Mouse (Mus musculus) MEL-GATA-1-ER (cell line): ENCODE measurements around the gene Rasip1.

Source experiments
- DNase-seq: peaks from one replicate; pipeline ENCODE4 v3.0.0-alpha.2; 2012; ENCODE audit warnings: low read depth; ENCODE audit errors: extremely low read depth

The Rasip1 gene

DNA sequence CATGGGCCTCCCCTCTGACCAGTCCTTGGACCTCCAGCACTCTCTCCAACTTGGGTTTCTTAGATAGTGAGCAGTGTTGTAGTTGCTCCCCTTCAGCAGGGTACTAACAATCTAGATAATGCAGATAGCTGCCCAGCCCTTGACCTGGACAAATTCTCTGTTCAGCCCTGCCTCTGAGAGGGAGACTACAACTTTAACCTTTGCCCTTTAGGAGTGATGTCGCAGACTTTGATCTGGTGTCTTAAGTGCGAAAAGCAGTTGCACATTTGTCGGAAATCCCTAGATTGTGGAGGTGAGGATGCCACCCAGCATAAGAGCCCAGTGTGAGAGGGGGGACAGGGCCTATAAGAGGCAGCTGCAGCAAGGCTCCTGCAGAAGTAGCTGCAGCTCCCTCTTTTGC lies 2.6 kb upstream of the Rasip1 start:
- DNase-seq, result no peak

DNA sequence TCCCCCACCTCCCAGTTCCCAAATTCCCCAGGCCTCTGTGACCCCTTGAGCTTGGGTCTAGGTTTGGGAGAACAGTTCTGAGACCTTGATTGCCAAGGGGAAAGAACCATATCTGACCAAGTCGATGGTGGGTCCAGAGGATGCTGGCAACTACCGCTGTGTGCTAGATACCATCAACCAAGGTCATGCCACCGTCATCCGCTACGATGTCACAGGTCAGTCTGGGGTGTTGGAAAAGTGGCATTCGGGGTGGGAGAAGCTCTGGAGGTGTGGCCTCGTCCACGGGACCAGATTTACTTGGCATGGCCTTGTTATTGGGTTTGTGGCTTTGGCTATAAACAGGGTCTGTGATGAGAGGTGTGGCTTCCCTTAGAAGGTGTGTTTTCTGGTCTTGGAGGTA lies 1.8 kb upstream of the Rasip1 start:
- no peak for DNase-seq

DNA sequence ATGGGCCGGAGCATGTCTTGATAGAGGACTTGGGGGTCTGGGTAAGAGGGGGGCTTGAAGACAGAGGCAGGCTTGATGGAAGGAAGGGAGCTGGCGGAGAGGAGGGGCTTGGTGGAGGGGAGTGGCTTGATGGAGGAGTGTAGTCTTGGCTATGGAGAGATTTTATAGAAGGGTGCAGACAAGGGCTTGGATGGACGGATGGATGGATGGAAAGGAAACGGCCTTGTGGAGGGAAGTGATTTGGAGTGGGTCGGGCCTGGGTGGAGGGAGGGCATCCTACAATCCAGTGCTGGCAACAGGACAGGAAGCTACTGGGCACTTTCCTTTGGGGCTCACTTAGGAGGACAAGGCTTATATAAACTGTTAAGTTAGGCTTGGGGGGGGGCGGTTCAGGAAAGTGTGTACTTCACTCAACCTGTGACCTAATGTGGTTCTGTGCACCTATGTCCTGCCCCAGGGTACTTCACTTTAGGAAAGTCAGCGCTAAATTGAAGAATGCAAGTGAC lies 664 bp upstream of the Rasip1 start:
- no peak for DNase-seq

DNA sequence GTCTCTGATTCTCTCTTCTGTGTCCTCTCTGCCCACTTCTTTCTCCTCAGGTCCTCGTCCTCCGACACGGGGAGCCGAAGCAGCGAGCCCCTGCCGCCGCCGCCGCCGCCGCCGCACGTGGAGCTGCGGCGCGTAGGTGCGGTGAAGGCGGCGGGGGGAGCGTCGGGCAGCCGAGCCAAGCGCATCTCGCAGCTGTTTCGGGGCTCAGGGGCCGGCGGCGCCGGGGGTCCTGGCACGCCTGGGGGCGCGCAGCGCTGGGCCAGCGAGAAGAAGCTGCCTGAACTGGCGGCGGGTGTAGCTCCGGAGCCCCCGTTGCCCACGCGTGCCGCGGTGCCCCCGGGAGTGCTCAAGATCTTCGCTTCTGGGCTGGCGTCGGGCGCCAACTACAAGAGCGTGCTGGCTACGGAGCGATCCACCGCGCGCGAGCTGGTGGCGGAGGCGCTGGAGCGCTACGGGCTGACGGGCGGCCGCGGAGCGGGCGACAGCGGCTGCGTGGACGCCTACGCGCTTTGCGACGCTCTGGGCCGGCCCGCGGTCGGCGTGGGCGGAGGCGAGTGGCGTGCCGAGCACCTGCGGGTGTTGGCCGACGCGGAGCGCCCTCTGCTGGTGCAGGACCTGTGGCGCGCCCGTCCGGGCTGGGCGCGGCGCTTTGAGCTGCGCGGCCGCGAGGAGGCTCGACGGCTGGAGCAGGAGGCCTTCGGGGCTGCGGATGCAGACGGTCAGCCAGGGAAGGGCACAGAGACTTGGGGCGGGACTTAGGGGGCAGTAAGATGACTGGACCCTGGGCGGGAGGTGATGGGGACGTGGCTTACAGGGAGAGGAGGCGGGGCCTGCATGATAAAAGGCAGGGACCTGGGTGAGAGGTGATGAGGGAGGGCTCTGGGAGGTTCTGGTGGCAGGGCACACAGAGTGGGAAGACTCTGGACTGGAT lies 1.3 kb downstream of the Rasip1 start:
- no peak for DNase-seq

DNA sequence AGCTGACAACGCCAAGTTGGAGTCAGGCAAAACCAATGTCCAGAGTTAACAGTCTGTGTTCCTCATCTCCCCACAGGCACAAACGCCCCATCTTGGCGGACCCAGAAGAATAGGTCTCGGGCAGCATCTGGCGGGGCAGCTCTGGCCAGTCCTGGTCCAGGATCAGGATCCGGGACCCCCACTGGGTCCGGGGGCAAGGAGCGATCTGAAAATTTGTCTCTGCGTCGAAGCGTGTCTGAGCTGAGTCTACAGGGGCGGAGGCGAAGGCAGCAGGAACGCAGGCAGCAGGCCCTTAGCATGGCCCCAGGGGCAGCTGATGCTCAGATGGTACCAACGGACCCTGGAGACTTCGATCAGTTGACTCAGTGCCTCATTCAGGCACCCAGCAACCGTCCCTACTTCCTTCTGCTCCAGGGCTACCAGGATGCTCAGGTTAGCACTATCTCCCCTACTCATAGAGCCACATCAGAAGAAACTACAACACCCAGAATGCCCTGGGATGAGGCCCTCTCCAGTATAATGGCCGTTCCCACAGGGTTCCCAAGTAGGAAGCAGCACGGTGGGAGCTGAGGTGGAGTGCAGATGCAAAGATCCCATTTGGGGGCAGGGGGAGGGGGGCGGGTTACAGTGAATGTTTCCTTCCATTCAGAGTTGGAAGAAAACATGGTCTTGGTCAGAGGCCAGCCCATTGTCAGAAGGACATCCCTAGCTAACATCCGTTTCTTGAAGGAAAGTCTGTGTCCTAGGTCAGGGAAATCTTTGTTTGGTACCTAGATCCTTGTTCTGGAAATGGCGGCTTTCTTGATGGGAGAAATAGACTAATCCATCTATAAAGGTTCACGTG lies 3.0 kb downstream of the Rasip1 start:
- no peak for DNase-seq

DNA sequence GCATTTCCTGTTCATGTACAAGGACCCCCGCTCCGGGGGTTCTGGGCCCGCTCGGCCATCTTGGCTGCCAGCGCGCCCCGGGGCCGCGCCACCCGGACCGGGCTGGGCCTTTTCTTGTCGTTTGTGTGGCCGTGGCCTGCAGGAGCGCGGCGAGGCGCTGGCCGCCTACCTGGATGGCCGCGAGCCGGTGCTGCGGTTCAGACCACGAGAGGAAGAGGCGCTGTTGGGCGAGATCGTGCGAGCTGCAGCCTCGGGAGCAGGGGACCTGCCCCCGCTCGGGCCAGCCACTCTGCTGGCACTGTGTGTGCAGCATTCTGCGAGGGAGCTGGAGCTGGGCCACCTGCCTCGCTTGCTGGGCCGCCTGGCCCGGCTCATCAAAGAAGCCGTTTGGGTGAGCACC lies 5.2 kb downstream of the Rasip1 start:
- DNase-seq, result no peak

DNA sequence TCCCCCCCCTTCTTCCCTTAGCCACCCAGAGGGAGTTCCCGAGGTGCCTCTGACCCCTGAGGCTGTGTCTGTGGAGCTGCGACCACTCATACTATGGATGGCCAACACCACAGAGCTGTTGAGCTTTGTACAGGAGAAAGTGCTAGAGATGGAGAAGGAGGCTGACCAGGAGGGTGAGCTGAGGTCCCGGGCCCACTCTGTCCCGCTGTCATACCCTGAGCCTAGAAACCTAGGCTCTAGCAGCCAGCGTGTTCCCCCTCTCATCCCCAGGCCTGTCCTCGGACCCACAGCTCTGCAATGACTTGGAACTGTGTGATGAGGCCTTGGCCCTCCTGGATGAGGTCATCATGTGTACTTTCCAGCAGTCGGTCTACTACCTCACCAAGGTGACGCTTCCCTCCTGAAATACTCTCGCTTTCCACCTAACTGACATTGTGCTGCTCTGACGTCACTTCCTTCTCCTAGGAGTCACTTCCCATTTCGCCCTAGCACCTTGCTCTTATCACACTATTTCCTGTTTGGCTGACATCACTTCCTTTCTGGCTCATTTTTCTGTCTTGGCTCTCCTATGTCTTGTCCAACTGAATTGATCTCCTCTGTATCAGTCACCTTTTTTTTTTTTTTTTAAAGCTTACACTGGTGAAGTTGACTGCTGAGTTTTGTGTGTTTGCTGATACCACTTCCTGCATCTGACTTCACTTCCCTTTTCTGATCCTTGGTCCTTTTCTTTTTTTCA lies 7.8 kb downstream of the Rasip1 start:
- DNase-seq, result peak; percentile 75

DNA sequence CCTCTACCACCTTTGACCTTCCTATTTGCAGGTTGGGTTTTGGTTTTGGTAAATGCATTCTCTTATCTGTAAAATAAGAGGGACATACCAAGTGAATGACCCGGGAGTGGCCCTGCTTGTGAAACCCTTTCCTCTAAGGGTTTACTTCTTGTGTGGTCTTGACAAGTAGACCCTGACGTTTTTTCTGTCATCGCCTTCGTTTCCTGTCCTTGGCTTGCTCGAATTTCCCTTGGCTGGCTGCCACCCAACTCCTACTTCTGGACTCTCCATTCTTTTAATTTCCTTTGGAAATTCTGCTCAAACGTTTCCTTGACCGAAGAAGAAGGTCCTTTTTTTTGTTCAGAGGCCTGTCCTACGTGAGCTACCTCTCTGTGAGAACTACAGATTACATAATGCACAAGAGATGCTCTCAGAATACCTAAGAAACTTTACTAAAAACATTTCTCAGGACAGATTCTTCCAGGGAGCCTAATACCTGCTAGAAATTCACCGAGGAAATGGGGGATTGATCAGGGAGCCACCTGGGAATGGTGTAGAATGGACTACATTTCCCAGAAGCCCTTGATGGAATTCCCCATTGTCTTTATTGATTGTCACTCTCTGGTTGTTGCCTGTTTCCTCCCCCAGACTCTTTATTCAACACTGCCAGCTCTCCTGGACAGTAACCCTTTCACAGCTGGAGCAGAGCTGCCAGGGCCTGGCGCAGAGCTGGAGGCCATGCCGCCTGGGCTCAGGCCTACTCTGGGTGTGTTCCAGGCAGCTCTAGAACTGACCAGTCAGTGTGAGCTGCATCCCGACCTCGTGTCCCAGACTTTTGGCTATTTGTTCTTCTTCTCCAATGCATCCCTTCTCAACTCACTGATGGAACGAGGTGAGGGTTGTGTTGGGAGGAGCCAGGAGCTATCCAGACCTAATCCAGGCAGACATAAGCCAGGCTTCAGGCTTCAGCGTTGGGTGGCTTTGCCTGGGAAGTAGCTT lies 8.7 kb downstream of the Rasip1 start:
- DNase-seq, result no peak

DNA sequence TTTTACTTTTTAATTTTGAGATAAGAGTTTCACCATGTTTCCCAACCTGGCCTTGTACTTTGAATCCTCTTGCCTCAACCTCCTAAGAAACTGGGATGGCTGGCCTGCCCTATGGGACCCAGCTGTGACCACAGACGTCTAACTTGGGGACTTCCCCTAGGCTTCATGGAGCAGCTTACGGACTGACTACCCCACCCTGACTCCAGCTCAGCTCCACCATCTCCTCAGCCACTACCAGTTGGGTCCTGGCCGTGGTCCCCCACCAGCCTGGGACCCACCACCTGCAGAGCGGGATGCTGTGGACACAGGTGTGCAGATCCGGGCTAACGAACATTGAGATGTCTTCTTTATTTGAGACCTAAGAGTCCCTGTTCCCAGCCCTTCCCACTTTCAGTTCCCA lies 10.4 kb downstream of the Rasip1 start:
- DNase-seq, result no peak

DNA sequence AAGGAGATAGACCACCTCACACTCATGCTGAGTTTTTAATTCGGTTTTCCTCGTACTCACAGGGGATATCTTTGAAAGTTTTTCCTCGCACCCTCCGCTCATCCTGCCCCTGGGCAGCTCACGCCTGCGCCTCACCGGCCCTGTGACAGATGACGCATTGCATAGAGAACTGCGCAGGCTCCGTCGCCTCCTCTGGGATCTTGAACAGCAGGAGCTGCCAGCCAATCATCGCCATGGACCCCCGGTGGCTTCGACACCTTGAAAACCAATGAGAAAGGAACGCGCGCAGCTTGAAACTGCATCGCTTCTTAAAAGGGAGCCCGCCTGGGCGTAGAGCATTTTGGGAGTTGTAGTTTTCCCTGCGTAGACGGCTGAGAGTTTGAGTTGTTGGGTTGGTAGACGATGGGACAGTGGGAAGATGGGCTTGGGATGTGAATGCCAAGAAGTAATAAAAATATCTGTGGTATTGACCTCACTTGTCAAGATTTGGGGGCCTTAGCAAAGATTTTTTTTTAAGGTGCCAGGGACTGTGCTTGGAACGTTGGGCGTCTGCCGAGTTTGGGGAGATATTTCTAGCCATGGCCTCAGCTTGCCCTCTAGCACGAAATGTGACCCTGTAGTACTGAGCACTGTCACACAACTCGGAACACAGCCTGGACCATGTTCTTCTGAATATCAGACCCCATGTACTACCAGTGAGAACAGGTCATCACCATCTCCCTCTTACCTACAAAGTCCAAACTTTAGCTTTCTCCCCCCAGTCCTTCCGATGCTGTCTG lies 11.5 kb downstream of the Rasip1 start:
- DNase-seq, result no peak

DNA sequence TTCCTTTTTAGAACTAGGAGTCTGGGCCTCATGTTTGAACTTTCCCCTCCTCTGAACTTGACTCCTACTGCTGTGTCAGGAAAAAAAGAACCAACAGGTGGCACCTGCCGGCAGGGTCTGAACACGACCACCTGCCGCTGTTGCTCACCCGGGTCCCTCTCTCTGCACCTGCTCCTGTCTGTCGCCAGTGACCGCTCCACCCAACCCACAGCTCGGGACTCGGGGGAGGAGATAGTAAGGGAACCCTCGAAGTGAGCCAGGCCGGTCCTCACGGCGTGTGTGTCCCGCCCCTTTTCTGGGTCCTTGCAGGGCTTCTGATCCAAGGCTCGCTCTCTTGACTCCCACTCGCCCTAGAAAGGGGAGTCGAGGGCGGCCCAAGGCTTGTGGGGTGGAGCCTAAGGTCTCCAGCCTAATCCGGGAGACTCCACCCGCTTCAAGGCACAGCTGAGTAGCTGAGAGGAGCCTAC lies 12.3 kb downstream of the Rasip1 start, which contains the start of gene Mamstr:
TSS of gene Mamstr (plus strand) at position 417 of the 467 bp plus-strand sequence.
- no peak for DNase-seq

DNA sequence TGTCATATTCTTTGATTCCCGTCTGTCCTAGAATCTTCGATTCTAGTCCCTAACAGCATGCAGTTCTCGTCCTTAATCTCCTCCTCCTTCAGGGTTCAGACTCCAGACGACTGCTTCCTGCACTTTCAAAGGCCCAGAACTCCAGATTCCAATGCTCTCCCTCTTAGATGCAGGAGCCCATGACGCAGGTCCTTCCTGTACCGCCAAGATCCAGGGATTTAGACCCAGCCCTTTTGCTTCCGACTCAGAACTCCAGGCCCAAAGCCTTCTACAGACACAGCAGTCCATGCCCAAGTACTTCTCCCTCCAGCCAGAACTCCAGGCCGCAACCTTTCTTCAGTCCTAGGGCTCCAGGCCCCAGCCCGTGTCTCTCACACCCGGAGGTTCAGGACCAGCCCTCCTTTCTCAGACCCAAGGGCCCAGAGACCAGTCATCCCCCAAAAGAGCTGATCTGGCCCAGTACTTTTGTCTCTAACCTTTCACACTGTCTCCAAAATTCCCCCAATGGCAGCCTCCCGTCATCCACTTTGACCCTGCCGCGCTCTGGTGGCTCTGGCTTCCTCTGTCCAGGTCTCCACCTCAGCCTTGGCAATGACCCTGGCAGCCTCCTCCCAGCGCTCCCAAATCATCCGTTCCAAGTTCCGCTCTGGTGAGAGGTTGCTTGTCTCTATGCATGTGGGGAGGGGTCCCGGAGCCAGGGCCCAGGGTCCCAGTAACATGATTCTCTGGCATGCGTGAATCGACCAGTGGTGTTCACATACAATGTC lies 13.1 kb downstream of the Rasip1 start:
- DNase-seq, result no peak

DNA sequence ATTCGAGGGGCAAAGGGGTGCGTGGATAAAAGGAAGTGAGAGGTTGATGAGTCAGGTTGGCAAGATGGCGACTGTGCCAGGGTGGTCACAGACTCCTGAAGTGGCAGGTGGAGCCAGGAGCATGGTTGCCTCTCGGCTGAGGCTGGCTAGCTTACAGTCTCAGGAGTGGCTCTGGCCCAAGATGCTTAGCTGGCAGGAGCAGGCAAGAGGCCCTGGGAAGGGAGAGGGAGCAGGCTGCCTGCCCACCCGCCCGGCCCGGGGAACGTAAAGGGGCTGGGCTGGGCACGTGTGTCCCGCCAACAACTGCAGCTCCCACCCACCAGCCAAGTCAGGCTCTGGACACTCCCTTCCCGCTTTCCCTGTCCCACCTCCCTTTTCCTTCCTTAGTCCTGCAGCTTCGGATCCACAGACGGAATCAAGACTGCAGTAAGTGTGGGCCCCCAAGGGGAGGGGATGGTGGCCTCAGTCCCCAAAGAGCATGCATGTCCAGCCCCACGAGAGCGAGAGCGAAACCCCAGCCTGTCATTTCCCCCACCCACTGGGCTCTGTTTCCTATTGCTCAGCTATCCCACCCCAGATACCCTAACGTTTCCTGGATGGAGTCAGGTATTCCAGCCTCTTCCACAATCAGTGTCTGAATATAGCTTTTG lies 14.2 kb downstream of the Rasip1 start:
- no peak for DNase-seq

DNA sequence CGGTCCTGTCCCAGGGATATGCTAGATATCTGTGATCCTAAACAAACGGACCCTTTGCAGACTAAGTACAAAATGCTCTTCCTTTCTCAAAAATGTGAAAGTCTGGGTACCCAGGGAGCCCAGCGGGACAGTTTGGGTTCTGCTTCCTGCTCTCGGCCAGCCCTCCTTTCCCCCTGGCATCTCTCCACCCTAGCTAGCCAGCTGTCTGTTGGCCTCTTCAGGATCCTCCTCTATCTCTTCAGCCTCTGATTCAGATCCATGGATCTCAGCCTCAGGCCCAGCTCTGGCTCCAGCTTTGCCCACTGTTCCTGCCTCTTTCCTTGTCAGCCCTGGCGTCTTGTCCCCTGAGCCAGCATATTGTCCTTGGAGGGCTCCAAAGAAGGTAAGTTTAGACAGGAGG lies 14.8 kb downstream of the Rasip1 start:
- no peak for DNase-seq

DNA sequence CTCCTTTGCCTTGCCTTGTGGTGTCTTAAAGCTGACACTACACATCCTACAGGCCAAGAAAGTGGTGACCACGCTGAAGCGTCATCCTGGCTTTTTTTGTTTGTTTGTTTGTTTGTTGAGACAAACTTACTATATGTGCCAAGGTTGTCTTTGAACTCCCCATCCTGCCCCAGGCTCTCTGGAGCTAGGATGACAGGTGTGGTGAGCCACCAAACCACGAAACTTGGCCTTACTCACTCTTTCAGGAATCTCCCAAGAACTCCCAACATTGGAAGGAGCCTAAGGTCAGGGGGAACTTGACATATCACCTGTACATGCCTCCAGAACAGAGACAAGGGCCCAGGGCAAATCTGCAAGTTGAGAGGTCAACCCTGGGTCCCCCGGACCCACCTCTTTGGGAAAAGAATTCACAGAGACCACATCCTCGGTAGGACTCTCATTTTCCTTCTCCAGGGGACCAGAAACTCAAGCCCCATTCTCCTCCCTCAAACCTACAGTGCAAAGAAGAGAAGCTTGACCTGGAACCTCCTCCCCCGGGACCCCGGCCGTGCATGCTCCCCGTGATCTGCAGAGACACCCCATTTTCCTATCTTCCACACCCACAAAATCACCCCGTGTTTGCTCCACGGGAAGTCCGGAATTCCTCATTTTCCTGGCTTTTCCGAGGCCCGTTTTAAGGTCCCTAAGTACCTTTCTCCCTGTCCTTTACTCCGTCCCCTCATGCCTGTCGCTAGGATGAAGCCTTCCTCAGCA lies 15.4 kb downstream of the Rasip1 start:
- DNase-seq, result no peak

DNA sequence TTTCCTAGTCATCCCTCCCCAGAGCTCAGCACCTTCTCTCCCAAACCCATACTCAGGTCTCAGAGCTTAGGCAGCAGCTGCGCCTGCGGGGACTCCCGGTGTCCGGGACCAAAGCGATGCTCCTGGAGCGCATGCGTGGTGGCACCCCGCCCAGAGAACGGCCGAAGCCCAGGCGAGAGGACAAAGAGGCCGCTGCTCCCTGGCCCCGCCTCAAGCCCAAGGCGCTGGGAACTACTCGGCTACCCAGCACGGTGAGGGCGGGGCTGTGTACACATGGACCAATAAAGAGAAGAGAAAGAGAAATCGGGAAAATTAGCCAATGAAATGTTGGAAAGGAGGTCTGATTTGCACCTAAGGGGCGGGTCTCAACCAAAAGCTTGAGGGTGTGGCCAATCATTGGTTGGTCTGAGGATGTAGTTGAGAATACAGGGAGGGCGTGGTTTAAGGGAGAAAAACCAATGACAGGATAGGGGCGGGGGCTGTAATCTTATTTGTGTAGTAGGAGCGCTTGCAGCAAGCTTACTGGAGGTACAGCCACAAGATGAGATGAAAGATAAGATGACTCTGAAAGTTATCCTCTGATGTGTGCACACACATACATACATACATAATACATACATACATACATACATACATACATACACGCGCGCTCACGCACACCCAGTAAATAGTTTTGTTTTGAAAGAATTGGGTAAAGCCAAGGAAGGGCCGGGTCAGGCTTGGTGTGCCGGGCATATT lies 16.3 kb downstream of the Rasip1 start:
- DNase-seq, result peak; percentile 96

DNA sequence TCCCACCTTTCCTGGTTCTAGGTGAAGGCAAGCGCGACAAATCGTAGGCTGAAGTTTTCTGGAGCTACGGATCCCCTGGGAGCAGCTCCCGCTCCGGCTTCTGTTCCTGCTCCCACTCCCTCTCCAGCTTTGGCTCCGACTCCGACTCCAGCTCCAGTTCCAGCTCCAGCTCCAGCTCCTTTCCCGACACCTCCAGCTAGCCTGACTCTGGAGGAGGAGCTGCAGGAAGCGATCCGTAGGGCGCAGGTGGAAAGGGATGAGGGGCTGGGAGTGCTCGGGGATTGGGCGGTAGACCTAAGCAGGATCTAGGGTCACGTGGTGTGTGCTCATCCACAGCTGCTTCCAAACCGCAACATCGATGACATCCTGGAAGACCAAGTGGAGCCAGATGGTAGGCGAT lies 16.9 kb downstream of the Rasip1 start:
- no peak for DNase-seq
